Mouse (Mus musculus): ENCODE measurements around the gene Gpr34.

The Gpr34 gene

GRCm38 (mm10) chrX:13631599-13632283 is at the start of gene Gpr34:
Gene Gpr34, plus strand, starts transcription at chrX:13632089.
- DNase-seq, result no peak

GRCm38 (mm10) chrX:13599373-13599772 is 32.5 kb upstream of the Gpr34 start:
- no peak for DNase-seq

DNA sequence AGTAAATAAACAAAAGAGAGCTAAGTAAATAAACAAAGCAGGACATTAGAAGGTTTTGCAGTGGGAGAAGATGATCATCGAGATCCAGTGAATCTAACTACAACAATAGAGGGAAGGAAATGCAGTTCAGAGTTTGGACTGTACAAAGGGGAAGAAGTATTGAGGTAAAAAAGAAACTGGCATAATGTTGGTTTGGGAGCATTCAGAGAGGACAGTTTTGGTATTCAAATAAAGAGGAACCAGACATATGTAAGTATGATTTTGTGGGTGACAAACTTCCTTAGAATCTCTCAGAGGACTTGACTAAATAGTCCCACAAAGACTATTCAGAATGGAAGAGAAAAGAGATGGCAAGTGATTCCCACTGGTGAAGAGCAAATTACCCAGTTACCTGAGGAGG is 31.9 kb upstream of the Gpr34 start:
- no peak for DNase-seq

- DNase-seq, result no peak
Measured at GRCm38 (mm10) chrX:13606741-13607140, 25.1 kb upstream of the Gpr34 start.

DNA sequence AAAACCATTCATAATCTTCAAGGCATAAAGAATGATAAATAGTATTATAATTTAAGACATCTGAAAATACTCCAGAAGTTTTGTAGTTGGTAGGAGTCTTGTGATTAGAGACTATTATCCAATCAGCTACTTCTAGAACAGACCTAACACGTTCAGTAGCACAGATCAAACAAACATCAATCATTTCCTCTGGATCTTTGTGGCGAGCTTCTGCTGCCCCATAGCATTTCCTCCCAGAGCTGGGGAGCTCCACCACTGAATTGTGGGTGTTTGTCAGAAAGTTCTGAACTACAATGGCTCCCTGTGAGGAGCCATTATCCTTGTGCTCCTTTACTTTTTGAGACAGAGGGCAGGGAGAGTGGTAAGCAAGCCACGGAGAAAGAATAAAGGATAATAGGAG is 24.1 kb upstream of the Gpr34 start:
- no peak for DNase-seq

- no peak for DNase-seq
Measured at GRCm38 (mm10) chrX:13611114-13611513, 20.8 kb upstream of the Gpr34 start.

DNA sequence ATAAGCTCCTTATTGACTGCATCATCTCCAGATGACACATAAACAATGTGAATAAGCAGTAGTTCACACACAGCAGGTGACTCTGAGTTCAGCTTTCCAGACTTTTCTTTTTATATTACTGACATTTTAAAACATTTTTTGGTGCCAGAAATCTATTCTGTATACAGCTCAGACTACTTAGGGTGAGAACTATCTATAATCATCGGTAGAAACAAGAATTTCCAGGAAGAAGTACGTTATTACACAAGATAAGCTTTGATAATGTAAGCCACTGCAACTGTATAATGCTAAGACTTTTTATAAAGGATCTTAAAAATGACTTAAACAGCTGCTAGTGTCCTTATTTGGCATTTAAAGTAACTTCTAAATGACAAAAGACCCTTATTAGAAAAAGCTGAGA is 19.8 kb upstream of the Gpr34 start:
- DNase-seq, result no peak

- no peak for DNase-seq
Measured at GRCm38 (mm10) chrX:13616726-13617125, 15.2 kb upstream of the Gpr34 start.

GRCm38 (mm10) chrX:13617294-13617693 is 14.6 kb upstream of the Gpr34 start:
- DNase-seq, result no peak

DNA sequence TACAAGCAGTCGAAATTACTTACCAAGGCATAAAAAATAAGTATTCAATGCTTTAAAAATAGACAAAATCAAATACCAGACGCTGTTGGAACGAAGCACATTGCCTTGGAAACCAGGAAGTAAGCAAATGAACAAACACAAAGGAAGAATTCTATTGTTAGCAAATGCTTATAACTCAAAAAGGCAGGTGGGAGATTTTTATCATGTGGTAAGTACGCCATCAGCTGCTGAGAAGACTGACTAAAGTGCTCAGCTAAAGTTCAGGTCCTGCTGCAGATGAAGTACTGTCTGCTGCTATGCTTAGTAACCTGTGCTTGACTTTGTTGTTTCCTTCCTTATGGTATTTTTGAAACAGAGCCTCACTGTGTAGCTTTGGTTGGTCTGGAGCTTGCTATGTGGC is 13.4 kb upstream of the Gpr34 start:
- no peak for DNase-seq

DNA sequence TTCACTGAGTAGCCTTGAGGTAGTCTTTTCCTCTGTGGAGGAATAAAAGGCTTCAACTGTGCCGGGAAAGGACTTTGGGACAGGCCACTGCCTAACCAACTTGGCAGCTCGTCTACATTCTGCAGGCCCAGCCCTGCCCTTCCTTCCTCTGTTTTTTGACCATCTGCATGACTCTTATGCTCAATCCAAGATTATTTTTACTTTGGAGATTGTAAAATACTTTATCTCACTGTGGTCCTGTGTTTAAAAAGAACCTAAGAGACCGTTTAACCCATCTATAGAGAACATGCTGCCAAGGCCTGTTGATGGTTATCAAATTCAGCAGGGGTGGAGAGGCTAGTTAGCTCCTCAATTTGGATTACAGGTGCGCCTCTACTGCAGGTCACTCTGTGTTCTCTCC is 10.4 kb upstream of the Gpr34 start:
- peak; percentile 5 to 40 for DNase-seq

DNA sequence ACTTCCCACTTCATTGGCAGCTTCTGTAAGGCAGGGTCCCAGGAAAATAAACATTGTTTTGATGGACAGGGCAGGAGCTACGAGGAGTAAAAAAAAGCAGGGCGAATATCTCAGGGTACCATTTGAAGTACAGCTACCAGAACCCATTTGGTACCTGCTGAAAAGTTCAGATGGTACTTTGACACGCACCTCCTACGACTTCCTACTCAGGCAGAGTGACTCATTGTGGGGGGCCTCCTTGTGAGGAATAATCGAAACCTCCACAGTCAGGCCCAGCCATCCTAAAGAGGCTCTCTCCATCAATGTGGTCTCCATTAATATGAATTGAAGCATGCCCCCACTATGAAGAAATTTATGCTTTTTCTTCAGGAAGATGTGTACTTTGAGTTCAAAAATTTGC is 9.2 kb upstream of the Gpr34 start:
- DNase-seq, result no peak

DNA sequence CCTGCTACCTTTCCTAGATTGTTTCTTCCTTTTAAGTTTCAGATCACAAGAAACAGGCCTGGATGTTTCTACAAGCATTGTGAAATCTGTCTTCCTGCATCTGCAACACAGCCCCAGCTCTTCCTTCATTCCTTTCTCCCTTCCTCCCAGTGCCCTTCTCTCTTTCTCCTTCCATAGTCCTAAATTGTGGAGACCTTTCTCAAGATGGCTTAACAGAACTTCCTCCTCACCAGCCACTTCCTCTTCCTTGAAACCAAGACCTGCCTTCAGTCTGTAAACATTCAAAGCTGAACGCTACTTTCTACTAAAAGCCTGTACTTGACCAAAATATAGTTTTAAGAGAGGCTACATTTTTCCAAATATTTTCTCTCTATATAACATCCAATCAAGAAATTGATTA is 4.5 kb downstream of the Gpr34 start:
- DNase-seq, result no peak

- no peak for DNase-seq
Measured at GRCm38 (mm10) chrX:13638894-13639293, 7.0 kb downstream of the Gpr34 start.

GRCm38 (mm10) chrX:13651889-13652288 is 20.0 kb downstream of the Gpr34 start:
- no peak for DNase-seq

GRCm38 (mm10) chrX:13652291-13652690 is 20.4 kb downstream of the Gpr34 start:
- DNase-seq, result no peak

DNA sequence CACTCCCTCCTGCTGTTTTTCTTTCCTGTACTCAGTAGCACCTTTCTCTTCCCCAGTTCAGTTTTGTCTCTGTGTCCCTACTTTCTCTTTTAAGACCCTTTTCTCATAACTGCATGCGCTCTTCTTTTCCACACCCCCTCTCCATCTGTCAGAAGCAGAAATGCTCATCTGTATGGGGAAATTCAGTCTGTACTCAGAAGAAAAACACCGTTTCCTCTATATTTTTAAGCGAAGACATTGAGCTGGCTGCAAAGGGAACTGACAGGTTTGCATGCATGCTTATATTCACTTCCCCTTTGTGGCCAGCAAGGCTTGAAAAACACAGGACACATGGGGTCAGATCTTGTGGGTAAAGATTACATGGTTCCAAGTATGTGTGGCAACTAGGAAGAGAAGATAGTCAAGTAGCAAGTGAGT is 23.1 kb downstream of the Gpr34 start:
- DNase-seq, result no peak

GRCm38 (mm10) chrX:13655906-13656305 is 24.0 kb downstream of the Gpr34 start:
- DNase-seq, result no peak

DNA sequence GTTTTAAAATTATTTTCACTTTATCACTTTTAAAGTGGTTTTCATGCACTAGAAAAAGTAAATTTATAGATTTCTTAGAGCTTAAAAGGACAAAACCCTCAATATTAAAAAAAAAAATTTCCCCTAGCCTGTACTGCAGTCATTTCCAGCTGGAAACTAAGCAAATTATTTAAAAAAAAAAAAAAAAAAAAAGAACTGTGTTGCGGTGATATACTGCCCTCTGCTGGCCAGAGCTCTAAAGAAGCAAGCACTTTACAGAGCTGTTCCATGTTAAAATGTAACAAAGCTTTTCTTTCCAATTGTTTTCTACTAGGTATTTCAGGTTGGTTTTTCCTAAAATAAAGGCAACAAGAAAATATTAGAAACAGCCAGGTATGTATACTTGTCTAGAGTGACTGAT is 24.8 kb downstream of the Gpr34 start:
- peak; percentile 49 to 78 for DNase-seq

- DNase-seq, result no peak
Measured at GRCm38 (mm10) chrX:13658616-13659140, 26.8 kb downstream of the Gpr34 start.

- no peak for DNase-seq
Measured at GRCm38 (mm10) chrX:13659201-13659890, 27.5 kb downstream of the Gpr34 start.

DNA sequence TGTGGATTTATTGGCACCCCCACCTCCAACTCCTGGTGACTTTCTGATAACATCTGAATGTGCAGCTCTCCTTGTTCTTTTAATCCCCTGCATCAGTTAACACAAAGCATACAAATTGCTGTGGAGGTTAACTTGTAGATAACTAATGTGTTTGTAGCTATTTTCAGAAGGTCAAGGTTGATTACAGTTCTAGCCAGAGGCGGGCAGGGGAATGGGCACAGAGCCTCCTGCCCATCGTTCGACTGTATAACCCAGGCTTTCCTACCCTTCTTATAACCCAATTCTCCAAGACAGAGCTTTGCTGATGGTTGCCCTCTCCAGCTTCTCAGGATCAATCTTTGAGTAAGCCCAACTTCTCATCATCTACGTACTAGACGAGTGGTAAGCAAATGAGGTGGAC is 29.2 kb downstream of the Gpr34 start, which contains the start of gene Gpr82:
Gpr82 (plus strand) TSS at position 301 of the 400 bp plus-strand sequence.
- no peak for DNase-seq

GRCm38 (mm10) chrX:13668867-13669266 is 37.0 kb downstream of the Gpr34 start:
- no peak for DNase-seq

DNA sequence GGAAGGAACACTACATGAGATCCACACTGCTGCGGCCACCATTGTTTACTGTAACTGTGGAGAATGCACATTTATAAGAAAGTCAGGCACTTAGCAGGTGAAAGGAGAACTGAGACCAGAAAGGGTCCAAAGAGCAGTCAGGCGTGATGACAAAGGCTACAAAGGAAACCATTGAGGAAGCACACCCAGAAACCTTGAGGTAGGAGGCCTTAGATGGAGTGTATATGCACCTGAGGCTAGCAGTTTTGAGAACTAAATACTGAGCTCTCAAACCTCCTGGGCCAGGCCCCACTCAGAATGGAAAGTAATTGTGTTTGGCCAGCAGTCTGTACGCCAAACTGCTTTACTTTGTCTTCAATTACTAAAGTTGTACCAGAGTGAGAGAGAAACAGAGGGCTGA is 38.5 kb downstream of the Gpr34 start:
- no peak for DNase-seq
